Mouse (Mus musculus) forebrain, embryonic 10.5 days (tissue): ENCODE measurements around the gene Snap91. TPM values are rescaled to one million over a fixed set of nuclear protein-coding genes. Genes with fewer than 3 reads are reported as not detected.

Experiments used
- DNase-seq: peaks from one replicate; pipeline ENCODE4 v3.0.0-alpha.2; 2017; ENCODE audit warnings: low spot score; ENCODE audit errors: extremely low spot score
- H3K27ac ChIP-seq: fragments of 300-500 bp; sonication (generic); 2 replicates; pipeline ENCODE4 v1.5.1; 2016; ENCODE audit warnings: mild to moderate bottlenecking
- H3K27me3 ChIP-seq: fragments of 300-500 bp; sonication (generic); 2 replicates; pipeline ENCODE4 v1.6.1; 2016; ENCODE audit warnings: mild to moderate bottlenecking; ENCODE audit not compliant: poor library complexity, severe bottlenecking
- H3K36me3 ChIP-seq: fragments of 300-500 bp; sonication (generic); replicated peaks from 2 replicates; pipeline ENCODE4 v1.6.1; 2016; ENCODE audit warnings: mild to moderate bottlenecking, moderate library complexity
- H3K4me1 ChIP-seq: fragments of 300-500 bp; sonication (generic); 2 replicates; pipeline ENCODE4 v1.6.1; 2016
- H3K4me3 ChIP-seq: fragments of 300-500 bp; sonication (generic); 2 replicates; pipeline ENCODE4 v1.5.1; 2016; ENCODE audit warnings: mild to moderate bottlenecking, moderate library complexity
- H3K9me3 ChIP-seq: fragments of 300-500 bp; sonication (generic); 2 replicates; pipeline ENCODE4 v1.6.1; 2016; ENCODE audit warnings: mild to moderate bottlenecking, moderate library complexity
- WGBS: fragments of 180-500 bp; shearing (Covaris S2); methylation state at CpG from one replicate; pipeline ENCODE4 v1.1.7; 2016; 5-methylcytosine and 5-hydroxymethylcytosine counted together
- polyA plus RNA-seq: library from polyadenylated mRNA; unstranded; fragments of >200 nt; fragmentation: Nextera tagmentation; extraction: Ambion mirVana; gene quantifications from 2 replicates; pipeline ENCODE4 v1.2.1, GENCODE M21; 2016

The Snap91 gene
- polyA plus RNA-seq, 1 experiment from 2014 or later, result 2.6 TPM

- DNase-seq, result no peak
- Histone ChIP-seq H3K4me1 (peaks cover 6% of the 10 kb centered on the region; the same call in 1 of the 2 replicates), H3K4me3 (no peak overlapping the region), H3K9me3 (no peaks in the 10 kb centered on the region), H3K27me3 (no peaks in the 10 kb centered on the region), H3K36me3 (no peaks in the 10 kb centered on the region), H3K27ac (no peak overlapping the region)
- WGBS, result 94% methylated on average over 3 of the region's 3 CpGs
Measured at GRCm38 (mm10) chr9:86852861-86853260, 27.6 kb downstream of the Snap91 start.

GRCm38 (mm10) chr9:86851689-86852088 is 28.8 kb downstream of the Snap91 start:
- no peak for DNase-seq
- H3K27ac ChIP-seq, result no peak overlapping the region
- H3K27me3 ChIP-seq, result no peaks in the 10 kb centered on the region
- no peaks in the 10 kb centered on the region for H3K36me3 ChIP-seq
- H3K9me3 ChIP-seq, result no peaks in the 10 kb centered on the region
- no peak overlapping the region for H3K4me3 ChIP-seq
- peaks cover 6% of the 10 kb centered on the region; the same call in 1 of the 2 replicates for H3K4me1 ChIP-seq
- 90% methylated on average over 5 of the region's 5 CpGs for WGBS

GRCm38 (mm10) chr9:86850452-86851207 is 29.8 kb downstream of the Snap91 start:
- DNase-seq, result no peak
- 88% methylated on average over 3 of the region's 3 CpGs for WGBS
- H3K4me1 ChIP-seq, result peaks cover 1% of the 10 kb centered on the region; the same call in 1 of the 2 replicates
- H3K27ac ChIP-seq, result no peak overlapping the region
- H3K9me3 ChIP-seq, result no peaks in the 10 kb centered on the region
- H3K4me3 ChIP-seq, result no peak overlapping the region
- H3K27me3 ChIP-seq, result no peaks in the 10 kb centered on the region
- H3K36me3 ChIP-seq, result no peaks in the 10 kb centered on the region

- H3K36me3 ChIP-seq, result no peaks in the 10 kb centered on the region
- 97% methylated on average over 5 of the region's 5 CpGs for WGBS
- no peaks in the 10 kb centered on the region for H3K9me3 ChIP-seq
- no peak overlapping the region for H3K4me3 ChIP-seq
- no peaks in the 10 kb centered on the region for H3K27me3 ChIP-seq
- H3K4me1 ChIP-seq, result no peaks in the 10 kb centered on the region
- H3K27ac ChIP-seq, result no peak overlapping the region
- no peak for DNase-seq
Measured at GRCm38 (mm10) chr9:86843747-86844353, 36.6 kb downstream of the Snap91 start.

- DNase-seq, result no peak
- H3K9me3 ChIP-seq, result no peaks in the 10 kb centered on the region
- no peak overlapping the region for H3K4me3 ChIP-seq
- H3K27ac ChIP-seq, result no peak overlapping the region
- 79% methylated on average over 2 of the region's 2 CpGs for WGBS
- peaks cover 11% of the 10 kb centered on the region for H3K4me1 ChIP-seq
- no peaks in the 10 kb centered on the region for H3K27me3 ChIP-seq
- H3K36me3 ChIP-seq, result no peaks in the 10 kb centered on the region
Measured at GRCm38 (mm10) chr9:86829792-86830191, 50.7 kb downstream of the Snap91 start.

- Histone ChIP-seq H3K4me1 (peaks cover 11% of the 10 kb centered on the region), H3K9me3 (no peaks in the 10 kb centered on the region), H3K27me3 (no peaks in the 10 kb centered on the region), H3K4me3 (no peak overlapping the region), H3K36me3 (no peaks in the 10 kb centered on the region), H3K27ac (no peak overlapping the region)
- peak; percentile 22 for DNase-seq
- WGBS, result 38% methylated on average over 8 of the region's 8 CpGs
Measured at GRCm38 (mm10) chr9:86829034-86829433, 51.4 kb downstream of the Snap91 start.

GRCm38 (mm10) chr9:86819366-86819765 is 61.1 kb downstream of the Snap91 start:
- 77% methylated on average over 5 of the region's 5 CpGs for WGBS
- DNase-seq, result no peak
- no peaks in the 10 kb centered on the region for H3K9me3 ChIP-seq

GRCm38 (mm10) chr9:86817673-86818072 is 62.8 kb downstream of the Snap91 start:
- DNase-seq, result no peak
- Histone ChIP-seq H3K27me3 (peaks cover 6% of the 10 kb centered on the region), H3K9me3 (no peaks in the 10 kb centered on the region), H3K36me3 (no peaks in the 10 kb centered on the region), H3K27ac (no peak overlapping the region), H3K4me3 (no peak overlapping the region), H3K4me1 (peaks cover 19% of the 10 kb centered on the region)
- WGBS, result 74% methylated on average over 4 of the region's 4 CpGs

More at GRCm38 (mm10) chr9:86819366-86819765, 61.1 kb downstream of the Snap91 start:
- Histone ChIP-seq H3K27me3 (peaks cover 6% of the 10 kb centered on the region), H3K27ac (no peak overlapping the region), H3K36me3 (no peaks in the 10 kb centered on the region), H3K4me3 (no peak overlapping the region), H3K4me1 (peaks cover 4% of the 10 kb centered on the region)

- no peak for DNase-seq
Measured at GRCm38 (mm10) chr9:86814340-86814739, 66.1 kb downstream of the Snap91 start.

GRCm38 (mm10) chr9:86813327-86813726 is 67.1 kb downstream of the Snap91 start:
- peak; percentile 23 for DNase-seq
- Histone ChIP-seq H3K27me3 (peaks cover 6% of the 10 kb centered on the region), H3K4me1 (peaks cover 22% of the 10 kb centered on the region), H3K4me3 (no peak overlapping the region), H3K9me3 (no peaks in the 10 kb centered on the region), H3K36me3 (no peaks in the 10 kb centered on the region), H3K27ac (peak overlapping the region; percentile 72)
- WGBS, result 20% methylated on average over 5 of the region's 5 CpGs

More at GRCm38 (mm10) chr9:86814340-86814739, 66.1 kb downstream of the Snap91 start:
- Histone ChIP-seq H3K9me3 (no peaks in the 10 kb centered on the region), H3K27ac (no peak overlapping the region), H3K27me3 (peaks cover 6% of the 10 kb centered on the region), H3K36me3 (no peaks in the 10 kb centered on the region), H3K4me1 (peaks cover 19% of the 10 kb centered on the region), H3K4me3 (no peak overlapping the region)
- WGBS, result 66% methylated on average over 6 of the region's 6 CpGs

GRCm38 (mm10) chr9:86810696-86811232 is 69.7 kb downstream of the Snap91 start:
- Histone ChIP-seq H3K4me1 (peaks cover 24% of the 10 kb centered on the region), H3K9me3 (no peaks in the 10 kb centered on the region), H3K27me3 (peaks cover 6% of the 10 kb centered on the region), H3K36me3 (no peaks in the 10 kb centered on the region), H3K27ac (no peak overlapping the region), H3K4me3 (no peak overlapping the region)
- WGBS, result 41% methylated on average over 5 of the region's 5 CpGs
- no peak for DNase-seq

- Histone ChIP-seq H3K4me3 (no peak overlapping the region), H3K27me3 (peaks cover 6% of the 10 kb centered on the region), H3K36me3 (no peaks in the 10 kb centered on the region), H3K4me1 (peaks cover 24% of the 10 kb centered on the region), H3K27ac (no peak overlapping the region), H3K9me3 (no peaks in the 10 kb centered on the region)
- WGBS, result 86% methylated on average over 3 of the region's 3 CpGs
- DNase-seq, result no peak
Measured at GRCm38 (mm10) chr9:86810213-86810612, 70.2 kb downstream of the Snap91 start.

GRCm38 (mm10) chr9:86800600-86801163 is 79.8 kb downstream of the Snap91 start:
- DNase-seq, result no peak
- peaks cover 11% of the 10 kb centered on the region; the same call in 1 of the 2 replicates for H3K4me1 ChIP-seq
- H3K4me3 ChIP-seq, result no peak overlapping the region
- 22% methylated on average over 3 of the region's 3 CpGs for WGBS
- H3K27ac ChIP-seq, result no peak overlapping the region
- H3K9me3 ChIP-seq, result no peaks in the 10 kb centered on the region
- no peaks in the 10 kb centered on the region for H3K27me3 ChIP-seq
- no peaks in the 10 kb centered on the region for H3K36me3 ChIP-seq
